Mouse (Mus musculus): ENCODE results near the gene Trrap.
A peak's percentile ranks its signal among the peaks of the same experiment; 100 is the strongest.

GRCm38 (mm10) chr5:144769067-144769482 lies 1.5 kb downstream of the Trrap start:
- TF ChIP-seq EP300 (IDR thresholded peaks at IDR 0.05; ENCODE audit: low read depth in 1 of 2, low read length in 2 of 2) (peak in 1 of 2 experiments; percentile 52; a peak in 1 of 4 replicates), JUND (IDR thresholded peaks at IDR 0.05; ENCODE audit: low read depth, low read length) (no peak), UBTF (IDR thresholded peaks at IDR 0.05; ENCODE audit: borderline replicate concordance, insufficient read depth, low read depth, low read length) (0 out of 2 replicates have a peak, but pooled peaks have one; percentile 13), TBP (IDR thresholded peaks at IDR 0.05; ENCODE audit: low read depth, low read length) (no peak; the same call in 1 of the 2 replicates), USF1 (IDR thresholded peaks at IDR 0.05; ENCODE audit: low read depth, low read length) (no peak), CTCF (IDR thresholded peaks at IDR 0.05 in 2 of 3, conservative IDR thresholded peaks at IDR 0.05 in 1 of 3; ENCODE audit: control insufficient read depth in 1 of 3, insufficient read depth in 1 of 3, low read depth in 2 of 3, low read length in 3 of 3, poor library complexity in 1 of 3, severe bottlenecking in 1 of 3) (0 out of 6 replicates have a peak, but pooled peaks of 1 of the 3 experiments have one; percentile 4), USF2 (IDR thresholded peaks at IDR 0.05; ENCODE audit: borderline replicate concordance in 1 of 2, insufficient read depth in 1 of 2, low read depth in 1 of 2, low read length in 2 of 2) (no peak), NRF1 (IDR thresholded peaks at IDR 0.05; ENCODE audit: insufficient read depth, low read depth, low read length, poor library complexity, severe bottlenecking) (no peak), MXI1 (IDR thresholded peaks at IDR 0.05; ENCODE audit: low read depth, low read length) (no peak), HCFC1 (IDR thresholded peaks at IDR 0.05; ENCODE audit: low read depth, low read length) (no peak)
